1 mouse cellular context compared by ENCODE assay signal in the genomic region with DNA sequence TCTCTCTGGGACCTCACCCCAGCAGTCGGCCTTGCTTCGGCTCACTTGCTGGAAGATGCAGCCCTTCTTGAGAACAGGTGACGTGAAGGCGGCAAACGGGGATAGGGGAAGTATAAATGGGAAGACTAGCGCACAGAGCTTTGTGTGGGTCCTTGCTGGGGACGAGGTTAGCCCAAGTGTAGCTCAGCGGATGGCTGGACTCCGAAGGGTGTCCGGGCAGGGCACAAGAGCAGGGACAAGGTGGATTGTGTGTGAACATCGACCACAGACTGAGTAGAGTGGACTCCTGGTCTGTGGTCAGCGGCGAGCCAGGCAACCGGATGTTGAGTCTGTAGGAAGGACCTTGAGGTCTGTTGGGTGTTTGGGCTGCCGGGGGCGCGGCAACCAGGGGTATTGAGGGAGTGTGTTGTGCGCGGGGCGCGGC.
A peak's percentile ranks its signal among the peaks of the same experiment; 100 is the strongest.
TF ChIP-seq lines count a peak whose summit lies in the region.

No protein-coding gene starts in this region.

TF ChIP-seq in MEL, 35 proteins besides CTCF, POLR2A, EP300 and RAD21:
- TF ChIP-seq MAZ (IDR thresholded peaks at IDR 0.05; ENCODE audit: low read depth, low read length) (no peak), ZMIZ1 (IDR thresholded peaks at IDR 0.05; ENCODE audit: low read depth, low read length) (peak; percentile 27; the same call in 1 of the 2 replicates), CHD1 (IDR thresholded peaks at IDR 0.05; ENCODE audit: low read depth, low read length) (no peak), NRF1 (IDR thresholded peaks at IDR 0.05; ENCODE audit: insufficient read depth, low read depth, low read length, poor library complexity, severe bottlenecking) (no peak), POLR2AphosphoS2 (IDR thresholded peaks at IDR 0.05; ENCODE audit: low read length) (peak; percentile 56; the same call in 1 of the 2 replicates), MXI1 (IDR thresholded peaks at IDR 0.05; ENCODE audit: low read depth, low read length) (0 out of 2 replicates have a peak, but pooled peaks have one; percentile 3), USF1 (IDR thresholded peaks at IDR 0.05; ENCODE audit: low read depth, low read length) (0 out of 2 replicates have a peak, but pooled peaks have one; percentile 12), JUND (IDR thresholded peaks at IDR 0.05; ENCODE audit: low read depth, low read length) (no peak), NELFE (IDR thresholded peaks at IDR 0.05; ENCODE audit: low read depth, low read length) (no peak), TBP (IDR thresholded peaks at IDR 0.05; ENCODE audit: low read depth, low read length) (peak; percentile 55; the same call in 1 of the 2 replicates), SIN3A (IDR thresholded peaks at IDR 0.05; ENCODE audit: low read length) (peak; percentile 19), CHD2 (IDR thresholded peaks at IDR 0.05; ENCODE audit: low read length) (no peak), GATA1 (IDR thresholded peaks at IDR 0.05; ENCODE audit: low read depth, low read length) (no peak)
